Mouse (Mus musculus): ENCODE results near the gene Glud1. TPM values are rescaled to one million over a fixed set of nuclear protein-coding genes. Genes with fewer than 3 reads are reported as not detected.

Glud1 gene
- polyA plus RNA-seq, 1 experiment, result 136 TPM

DNA sequence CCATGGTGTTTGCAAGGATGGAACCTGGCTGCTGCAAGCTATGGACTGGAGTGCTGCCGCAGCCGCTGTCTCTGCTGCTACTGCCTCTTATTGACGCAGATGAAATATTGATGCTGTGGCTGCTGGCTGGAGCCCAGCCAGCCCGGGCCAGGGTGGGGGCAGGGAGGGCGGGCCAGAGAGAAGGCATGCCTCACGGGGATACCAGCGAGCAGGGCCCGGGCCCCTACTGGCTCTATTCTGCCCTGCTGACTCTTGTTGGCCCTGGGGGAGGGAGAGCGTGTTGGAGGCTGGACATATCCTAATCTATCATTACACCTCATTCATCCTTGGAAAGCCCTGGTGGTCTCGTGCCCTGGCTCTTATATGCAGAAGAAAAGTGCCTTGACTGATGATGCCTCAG, 64.0 kb downstream of the Glud1 start, which contains the start of gene Sncg:
Gene Sncg, minus strand, starts transcription at position 213 of the 400 bp plus-strand sequence.
- Histone ChIP-seq H3K4me3 (ENCODE audit: insufficient read depth, poor library complexity, severe bottlenecking) (no peak within 1 kb of the TSS), H3K27me3 (ENCODE audit: control insufficient read depth, insufficient read depth, insufficient read length) (no peaks in the 10 kb centered on the region), H3K79me3 (ENCODE audit: low read depth) (no peaks in the 10 kb centered on the region), H3ac (ENCODE audit: control insufficient read depth, insufficient read length, low read depth) (no peak within 1 kb of the TSS), H3K36me3 (ENCODE audit: control insufficient read depth, insufficient read depth) (no peaks in the 10 kb centered on the region), H3K79me2 (ENCODE audit: control insufficient read depth, insufficient read depth) (no peaks in the 10 kb centered on the region)
- no peak for TF ChIP-seq MYOG (IDR thresholded peaks at IDR 0.05; ENCODE audit: control insufficient read depth, extremely low read depth, insufficient read length)
- no peak for TF ChIP-seq MAX (IDR thresholded peaks at IDR 0.05)
- no peak for TF ChIP-seq MYOD1 (IDR thresholded peaks at IDR 0.05; ENCODE audit: control insufficient read depth, insufficient read length, low read depth)
- TF ChIP-seq USF1 (IDR thresholded peaks at IDR 0.05; ENCODE audit: low read depth), result no peak
- TF ChIP-seq CTCF (IDR thresholded peaks at IDR 0.05; ENCODE audit: control insufficient read depth, insufficient read depth, insufficient read length), result no peak
- no peak for TF ChIP-seq FOSL1 (IDR thresholded peaks at IDR 0.05; ENCODE audit: insufficient read depth, low read length, poor library complexity, severe bottlenecking)
- TF ChIP-seq CEBPB (IDR thresholded peaks at IDR 0.05; ENCODE audit: low read depth), result no peak

DNA sequence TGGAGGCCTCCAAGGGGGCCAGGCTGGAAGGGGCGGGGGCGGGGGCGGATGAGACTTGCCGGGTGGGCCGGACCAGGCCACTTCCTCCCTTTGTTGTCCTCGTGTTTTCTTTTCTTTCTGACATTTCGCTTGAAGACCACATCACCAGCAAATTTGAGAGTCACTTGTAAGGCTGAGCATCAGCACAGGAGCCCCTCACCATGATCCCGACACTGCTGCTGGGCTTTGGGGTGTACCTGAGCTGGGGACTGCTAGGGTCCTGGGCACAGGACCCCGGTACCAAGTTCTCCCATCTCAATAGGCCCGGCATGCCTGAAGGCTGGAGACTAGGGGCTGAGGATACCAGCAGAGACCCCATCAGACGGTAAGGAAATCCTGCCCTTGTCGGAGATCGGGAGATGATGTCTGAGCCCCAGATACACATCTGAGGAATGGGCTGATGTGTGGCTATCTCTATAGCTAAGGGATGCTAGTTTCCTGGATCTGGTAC, 64.9 kb downstream of the Glud1 start, which contains the start of gene Mmrn2:
Gene Mmrn2, plus strand, starts transcription at position 51 of the 490 bp plus-strand sequence.
- TF ChIP-seq MYOD1 (IDR thresholded peaks at IDR 0.05; ENCODE audit: control insufficient read depth, insufficient read length, low read depth) (no peak), USF1 (IDR thresholded peaks at IDR 0.05; ENCODE audit: low read depth) (no peak), FOSL1 (IDR thresholded peaks at IDR 0.05; ENCODE audit: insufficient read depth, low read length, poor library complexity, severe bottlenecking) (no peak), MAX (IDR thresholded peaks at IDR 0.05) (no peak), CEBPB (IDR thresholded peaks at IDR 0.05; ENCODE audit: low read depth) (no peak), CTCF (IDR thresholded peaks at IDR 0.05; ENCODE audit: control insufficient read depth, insufficient read depth, insufficient read length) (no peak), MYOG (IDR thresholded peaks at IDR 0.05; ENCODE audit: control insufficient read depth, extremely low read depth, insufficient read length) (no peak)
- no peaks in the 10 kb centered on the region for H3K79me2 ChIP-seq (ENCODE audit: control insufficient read depth, insufficient read depth)
- H3K36me3 ChIP-seq (ENCODE audit: control insufficient read depth, insufficient read depth), result no peaks in the 10 kb centered on the region
- no peak within 1 kb of the TSS for H3K4me3 ChIP-seq (ENCODE audit: insufficient read depth, poor library complexity, severe bottlenecking)
- no peak within 1 kb of the TSS for H3ac ChIP-seq (ENCODE audit: control insufficient read depth, insufficient read length, low read depth)
- no peaks in the 10 kb centered on the region for H3K27me3 ChIP-seq (ENCODE audit: control insufficient read depth, insufficient read depth, insufficient read length)
- H3K79me3 ChIP-seq (ENCODE audit: low read depth), result no peaks in the 10 kb centered on the region

DNA sequence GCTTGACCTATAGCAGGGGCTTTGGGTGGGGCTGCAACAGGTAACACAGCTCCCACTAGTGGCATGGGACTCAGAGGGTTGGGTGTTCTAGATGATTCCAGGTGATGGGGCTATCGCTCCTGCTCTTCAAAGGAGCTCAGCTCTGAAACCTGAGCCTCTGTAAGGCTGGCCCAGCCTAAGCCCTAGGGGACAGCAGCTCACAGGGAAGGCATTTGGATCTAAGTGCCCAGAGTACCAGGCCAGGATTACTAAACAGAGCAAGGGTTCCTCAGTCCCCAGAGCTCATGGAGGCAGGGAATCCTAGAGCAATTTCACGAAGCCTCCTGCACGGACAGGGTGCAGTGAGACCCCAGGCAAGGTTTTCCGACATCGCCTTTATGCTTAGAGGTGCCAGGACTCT, 65.4 kb downstream of the Glud1 start:
- H3K79me2 ChIP-seq (ENCODE audit: control insufficient read depth, insufficient read depth), result no peaks in the 10 kb centered on the region
- H3ac ChIP-seq (ENCODE audit: control insufficient read depth, insufficient read length, low read depth), result no peak overlapping the region
- H3K36me3 ChIP-seq (ENCODE audit: control insufficient read depth, insufficient read depth), result no peaks in the 10 kb centered on the region
- no peak overlapping the region for H3K4me3 ChIP-seq (ENCODE audit: insufficient read depth, poor library complexity, severe bottlenecking)
- H3K27me3 ChIP-seq (ENCODE audit: control insufficient read depth, insufficient read depth, insufficient read length), result no peaks in the 10 kb centered on the region
- no peaks in the 10 kb centered on the region for H3K79me3 ChIP-seq (ENCODE audit: low read depth)
- TF ChIP-seq MYOG (IDR thresholded peaks at IDR 0.05; ENCODE audit: control insufficient read depth, extremely low read depth, insufficient read length) (no peak), FOSL1 (IDR thresholded peaks at IDR 0.05; ENCODE audit: insufficient read depth, low read length, poor library complexity, severe bottlenecking) (no peak), MAX (IDR thresholded peaks at IDR 0.05) (no peak), MYOD1 (IDR thresholded peaks at IDR 0.05; ENCODE audit: control insufficient read depth, insufficient read length, low read depth) (no peak), USF1 (IDR thresholded peaks at IDR 0.05; ENCODE audit: low read depth) (no peak), CEBPB (IDR thresholded peaks at IDR 0.05; ENCODE audit: low read depth) (no peak), CTCF (IDR thresholded peaks at IDR 0.05; ENCODE audit: control insufficient read depth, insufficient read depth, insufficient read length) (no peak)

DNA sequence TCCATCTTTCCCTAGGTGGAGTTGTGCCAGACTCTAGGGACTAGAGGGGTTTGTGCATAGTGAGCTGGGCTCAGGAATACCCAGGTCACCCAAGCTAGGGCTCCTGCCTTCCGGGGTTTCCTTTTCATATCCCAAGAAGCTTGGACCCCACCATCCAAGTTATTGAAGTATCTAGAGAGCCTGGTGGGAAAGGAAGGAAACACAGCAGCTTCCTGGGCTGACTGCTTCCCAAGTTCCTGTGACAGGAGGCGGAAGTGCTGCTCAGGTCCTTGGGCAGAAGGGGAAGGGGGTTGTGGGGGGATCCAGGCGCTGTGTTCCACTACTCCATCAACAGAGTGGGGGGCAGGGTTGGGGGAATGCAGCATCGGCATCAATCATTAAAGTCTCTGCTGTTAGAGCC, 66.6 kb downstream of the Glud1 start:
- Histone ChIP-seq H3K79me3 (ENCODE audit: low read depth) (no peaks in the 10 kb centered on the region), H3K27me3 (ENCODE audit: control insufficient read depth, insufficient read depth, insufficient read length) (no peaks in the 10 kb centered on the region), H3K36me3 (ENCODE audit: control insufficient read depth, insufficient read depth) (no peaks in the 10 kb centered on the region), H3ac (ENCODE audit: control insufficient read depth, insufficient read length, low read depth) (no peak overlapping the region), H3K79me2 (ENCODE audit: control insufficient read depth, insufficient read depth) (no peaks in the 10 kb centered on the region), H3K4me3 (ENCODE audit: insufficient read depth, poor library complexity, severe bottlenecking) (no peak overlapping the region)
- no peak for TF ChIP-seq USF1 (IDR thresholded peaks at IDR 0.05; ENCODE audit: low read depth)
- no peak for TF ChIP-seq CEBPB (IDR thresholded peaks at IDR 0.05; ENCODE audit: low read depth)
- TF ChIP-seq MAX (IDR thresholded peaks at IDR 0.05), result no peak

DNA sequence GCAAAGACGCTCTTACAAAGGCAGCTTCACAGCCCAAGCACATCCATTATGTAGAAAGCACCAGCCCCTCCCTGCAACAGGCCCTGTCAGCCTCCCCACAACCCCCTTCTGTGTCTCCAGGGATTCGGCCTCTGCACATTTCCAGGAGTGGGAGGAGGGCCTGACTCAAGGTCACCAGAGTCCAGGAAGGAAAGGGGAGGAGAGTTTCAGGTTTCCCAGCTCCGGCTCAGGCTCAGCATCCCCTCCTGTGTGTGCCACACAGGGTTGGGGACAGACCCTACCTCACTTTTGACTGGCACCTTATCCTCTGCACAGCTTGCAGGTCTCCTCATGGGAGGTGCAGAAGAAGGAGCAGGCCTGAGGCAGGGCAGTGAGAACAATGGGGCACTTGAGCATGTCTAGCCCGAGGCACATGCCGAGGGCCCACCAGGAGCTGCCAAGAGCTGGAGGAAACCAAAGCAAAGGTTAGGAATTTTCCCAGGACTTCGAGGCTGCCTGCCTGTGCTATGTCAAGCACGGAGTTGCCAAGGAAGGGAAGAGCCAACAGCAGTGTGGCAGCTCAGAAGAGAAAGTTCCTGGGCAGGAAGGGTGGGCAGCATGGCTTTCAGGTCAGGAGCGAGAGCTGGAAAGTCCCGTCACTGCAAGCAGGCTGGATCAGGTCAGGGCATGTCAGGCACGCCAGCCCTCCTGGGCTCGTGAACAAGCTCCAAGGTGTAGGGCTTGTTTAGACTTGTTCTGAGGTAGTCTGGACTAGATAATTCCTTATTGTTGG, 68.2 kb downstream of the Glud1 start:
- Histone ChIP-seq H3K79me3 (ENCODE audit: low read depth) (no peaks in the 10 kb centered on the region), H3K27me3 (ENCODE audit: control insufficient read depth, insufficient read depth, insufficient read length) (no peaks in the 10 kb centered on the region), H3ac (ENCODE audit: control insufficient read depth, insufficient read length, low read depth) (no peak overlapping the region), H3K4me3 (ENCODE audit: insufficient read depth, poor library complexity, severe bottlenecking) (no peak overlapping the region), H3K79me2 (ENCODE audit: control insufficient read depth, insufficient read depth) (no peaks in the 10 kb centered on the region), H3K36me3 (ENCODE audit: control insufficient read depth, insufficient read depth) (no peaks in the 10 kb centered on the region)
- no peak for TF ChIP-seq MYOG (IDR thresholded peaks at IDR 0.05; ENCODE audit: control insufficient read depth, extremely low read depth, insufficient read length)
- no peak for TF ChIP-seq CEBPB (IDR thresholded peaks at IDR 0.05; ENCODE audit: low read depth)
- no peak for TF ChIP-seq CTCF (IDR thresholded peaks at IDR 0.05; ENCODE audit: control insufficient read depth, insufficient read depth, insufficient read length)
- TF ChIP-seq MYOD1 (IDR thresholded peaks at IDR 0.05; ENCODE audit: control insufficient read depth, insufficient read length, low read depth), result no peak
- TF ChIP-seq MAX (IDR thresholded peaks at IDR 0.05), result no peak
- TF ChIP-seq USF1 (IDR thresholded peaks at IDR 0.05; ENCODE audit: low read depth), result no peak
- TF ChIP-seq FOSL1 (IDR thresholded peaks at IDR 0.05; ENCODE audit: insufficient read depth, low read length, poor library complexity, severe bottlenecking), result no peak
